Comparison of ENCODE assay signal across 9 mouse cellular contexts in the genomic region with DNA sequence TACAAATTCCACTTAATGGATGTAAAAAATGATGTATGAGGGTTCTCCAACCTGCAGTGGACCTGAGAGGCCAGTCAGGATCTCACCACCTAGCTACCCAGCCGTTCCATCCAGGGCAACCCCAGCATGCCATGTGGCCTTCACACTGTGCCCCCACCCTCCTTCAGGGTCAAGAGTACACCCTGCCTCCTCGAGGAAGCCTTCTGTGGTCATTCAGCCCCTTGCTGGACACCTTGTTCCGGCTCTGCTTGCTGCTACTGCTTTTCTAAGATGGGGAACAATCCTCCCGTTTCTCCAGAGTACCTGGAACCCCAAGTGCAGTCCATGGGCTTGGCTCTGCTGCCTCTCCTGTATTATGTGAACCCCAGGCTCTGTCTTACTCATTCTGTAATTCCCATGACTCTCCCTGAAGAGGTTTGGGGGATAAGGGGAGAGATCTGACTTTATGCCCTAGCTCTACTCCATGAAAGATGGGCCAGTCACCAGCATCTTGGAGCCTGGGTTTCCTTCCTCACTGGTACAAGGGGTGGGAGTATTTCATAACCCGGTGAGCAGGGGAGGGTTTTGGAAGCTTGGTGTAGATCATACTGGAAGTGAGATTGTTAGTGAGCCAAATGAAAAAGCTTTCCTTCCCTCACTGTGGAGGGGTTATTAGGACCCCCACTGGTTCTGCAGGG. TPM values are rescaled to one million over a fixed set of nuclear protein-coding genes. Genes with fewer than 3 reads are reported as not detected.
A peak's percentile ranks its signal among the peaks of the same experiment; 100 is the strongest.
DNase-seq lines count a peak whose midpoint lies in the region; ATAC-seq and TF ChIP-seq lines count a peak whose summit lies in the region.
"Had no signal": no experiment of that assay in that cellular context is flagged by ENCODE, and none has a peak within 500 bp of the region (broad histone marks: within the 10 kb centered on the region; RNA-seq: fewer than 3 reads in every experiment).

No protein-coding gene starts in this region.

- H3K27ac ChIP-seq in kidney, embryonic 15.5 days, result no peak overlapping the region
- no peak overlapping the region for H3K27ac ChIP-seq in embryonic facial prominence, embryonic 12.5 days
- peak overlapping the region; percentile 93 for H3K27ac ChIP-seq in hindbrain, embryonic 15.5 days (replicated peaks)
- H3K27ac ChIP-seq in midbrain, postnatal 0 days (ENCODE audit: low read depth, low read length), result peak overlapping the region; percentile 88

- ATAC-seq in kidney, embryonic 15.5 days (replicated peaks; ENCODE audit: low FRiP score), result no peak
- ATAC-seq in embryonic facial prominence, embryonic 12.5 days (ENCODE audit: insufficient number of reproducible peaks, insufficient read depth, low FRiP score, low TSS enrichment), result no peak
- ATAC-seq in hindbrain, embryonic 15.5 days (ENCODE audit: low FRiP score, low read depth), result 0 out of 2 replicates have a peak, but pooled peaks have one; percentile 0
- ATAC-seq in midbrain, postnatal 0 days (ENCODE audit: low FRiP score), result no peak
- ATAC-seq in monocyte, adult 5-6 weeks (replicated peaks; ENCODE audit: insufficient number of reproducible peaks, low FRiP score, low TSS enrichment, poor library complexity, severe bottlenecking), result no peak

- WGBS in kidney, embryonic 15.5 days, result 25% methylated on average over 5 of the region's 5 CpGs
- 22% methylated on average over 5 of the region's 5 CpGs for WGBS in embryonic facial prominence, embryonic 12.5 days
- 21% methylated on average over 5 of the region's 5 CpGs for WGBS in hindbrain, embryonic 15.5 days
- 17% methylated on average over 5 of the region's 5 CpGs for WGBS in midbrain, postnatal 0 days

- no peaks in the 10 kb centered on the region for H3K27me3 ChIP-seq in kidney, embryonic 15.5 days
- no peaks in the 10 kb centered on the region for H3K27me3 ChIP-seq in embryonic facial prominence, embryonic 12.5 days
- H3K27me3 ChIP-seq in hindbrain, embryonic 15.5 days, result no peaks in the 10 kb centered on the region
- H3K27me3 ChIP-seq in midbrain, postnatal 0 days (ENCODE audit: insufficient read depth, low read length), result no peaks in the 10 kb centered on the region

- H3K9ac ChIP-seq in kidney, embryonic 15.5 days, result peak overlapping the region; percentile 87
- peak overlapping the region; percentile 86 for H3K9ac ChIP-seq in embryonic facial prominence, embryonic 12.5 days
- peak overlapping the region; percentile 94 for H3K9ac ChIP-seq in hindbrain, embryonic 15.5 days
- H3K9ac ChIP-seq in midbrain, postnatal 0 days (replicated peaks; ENCODE audit: low read length, poor library complexity, severe bottlenecking), result peak overlapping the region; percentile 76

- H3K4me3 ChIP-seq in kidney, embryonic 15.5 days (replicated peaks), result peak overlapping the region; percentile 92
- H3K4me3 ChIP-seq in embryonic facial prominence, embryonic 12.5 days, result peak overlapping the region; percentile 80
- peak overlapping the region; percentile 83 for H3K4me3 ChIP-seq in hindbrain, embryonic 15.5 days
- peak overlapping the region; percentile 58 for H3K4me3 ChIP-seq in midbrain, postnatal 0 days (ENCODE audit: low read depth, low read length)

- peak overlapping the region; percentile 77 for H3K4me2 ChIP-seq in kidney, embryonic 15.5 days
- peak overlapping the region; percentile 79 for H3K4me2 ChIP-seq in embryonic facial prominence, embryonic 12.5 days (replicated peaks)
- H3K4me2 ChIP-seq in hindbrain, embryonic 15.5 days, result peak overlapping the region; percentile 89
- H3K4me2 ChIP-seq in midbrain, postnatal 0 days (ENCODE audit: low read depth, low read length, poor library complexity, severe bottlenecking), result peak overlapping the region; percentile 88

- peaks cover 63% of the 10 kb centered on the region for H3K36me3 ChIP-seq in kidney, embryonic 15.5 days
- H3K36me3 ChIP-seq in embryonic facial prominence, embryonic 12.5 days, result peaks cover 63% of the 10 kb centered on the region
- H3K36me3 ChIP-seq in hindbrain, embryonic 15.5 days, result peaks cover 50% of the 10 kb centered on the region
- H3K36me3 ChIP-seq in midbrain, postnatal 0 days (ENCODE audit: insufficient read depth, low read length), result peaks cover 51% of the 10 kb centered on the region

- DNase-seq in kidney, postnatal 36 days, result no peak
- no peak for DNase-seq in midbrain, postnatal 0 days (ENCODE audit: low spot score)
- DNase-seq in layer of hippocampus, adult 9-10 months (ENCODE audit: low spot score), result no peak
- no peak for DNase-seq in spleen, adult 12 weeks (ENCODE audit: low spot score)

- H3K4me1 ChIP-seq in kidney, embryonic 15.5 days, result peaks cover 32% of the 10 kb centered on the region
- H3K4me1 ChIP-seq in embryonic facial prominence, embryonic 12.5 days, result peaks cover 22% of the 10 kb centered on the region
- peaks cover 32% of the 10 kb centered on the region for H3K4me1 ChIP-seq in hindbrain, embryonic 15.5 days (replicated peaks)
- peaks cover 9% of the 10 kb centered on the region; the same call in 1 of the 2 replicates for H3K4me1 ChIP-seq in midbrain, postnatal 0 days (ENCODE audit: insufficient read depth, low read length)

- no peak for TF ChIP-seq CTCF in midbrain, postnatal 0 days (IDR thresholded peaks at IDR 0.05)

- no peaks in the 10 kb centered on the region for H3K9me3 ChIP-seq in kidney, embryonic 15.5 days (replicated peaks)
- H3K9me3 ChIP-seq in embryonic facial prominence, embryonic 12.5 days, result no peaks in the 10 kb centered on the region
- no peaks in the 10 kb centered on the region for H3K9me3 ChIP-seq in hindbrain, embryonic 15.5 days
- H3K9me3 ChIP-seq in midbrain, postnatal 0 days (ENCODE audit: low read length), result no peaks in the 10 kb centered on the region

RNA-seq across cellular contexts. Expression of a gene that starts 1.7 kb away (rescaled TPM):
- 77.5 and 89.7 TPM in 2 replicates for polyA plus RNA-seq in kidney, embryonic 15.5 days (2015; fragmentation: Nextera tagmentation; extraction: Ambion mirVana)
- polyA plus RNA-seq in embryonic facial prominence, embryonic 12.5 days (2016; fragmentation: Nextera tagmentation; extraction: Ambion mirVana), result 130 and 135 TPM in 2 replicates
- 171 and 188 TPM in 2 replicates for polyA plus RNA-seq in hindbrain, embryonic 15.5 days (2015; fragmentation: Nextera tagmentation; extraction: Ambion mirVana)
- 403 and 429 TPM in 2 replicates for total RNA-seq in midbrain, postnatal 0 days (2014; rRNA removed)
- polyA plus RNA-seq in midbrain, postnatal 0 days (2015; fragmentation: Nextera tagmentation; extraction: Ambion mirVana), result 207 and 213 TPM in 2 replicates
- 0.58 TPM in 1 of 3 replicates, not detected in the others for total RNA-seq in monocyte, adult 5-6 weeks (2017)

RNA-seq across cellular contexts. Expression of a gene that starts 13.7 kb away (rescaled TPM):
- polyA plus RNA-seq in kidney, embryonic 15.5 days (2015; fragmentation: Nextera tagmentation; extraction: Ambion mirVana), result 93.6 and 105 TPM in 2 replicates
- 73.2 and 75.8 TPM in 2 replicates for polyA plus RNA-seq in embryonic facial prominence, embryonic 12.5 days (2016; fragmentation: Nextera tagmentation; extraction: Ambion mirVana)
- 45.6 and 46.2 TPM in 2 replicates for polyA plus RNA-seq in hindbrain, embryonic 15.5 days (2015; fragmentation: Nextera tagmentation; extraction: Ambion mirVana)
- total RNA-seq in midbrain, postnatal 0 days (2014; rRNA removed), result 21.3 and 22.9 TPM in 2 replicates
- polyA plus RNA-seq in midbrain, postnatal 0 days (2015; fragmentation: Nextera tagmentation; extraction: Ambion mirVana), result 39.2 and 39.3 TPM in 2 replicates
- 32.4 to 64.6 TPM (median 53.0 TPM) in 3 replicates for total RNA-seq in monocyte, adult 5-6 weeks (2017)

RNA-seq across cellular contexts. Expression of a gene that starts 26.9 kb away (rescaled TPM):
- 48.1 and 49.4 TPM in 2 replicates for polyA plus RNA-seq in kidney, embryonic 15.5 days (2015; fragmentation: Nextera tagmentation; extraction: Ambion mirVana)
- polyA plus RNA-seq in embryonic facial prominence, embryonic 12.5 days (2016; fragmentation: Nextera tagmentation; extraction: Ambion mirVana), result 41.5 and 42.1 TPM in 2 replicates
- 43.3 and 44.1 TPM in 2 replicates for polyA plus RNA-seq in hindbrain, embryonic 15.5 days (2015; fragmentation: Nextera tagmentation; extraction: Ambion mirVana)
- 281 and 298 TPM in 2 replicates for total RNA-seq in midbrain, postnatal 0 days (2014; rRNA removed)
- polyA plus RNA-seq in midbrain, postnatal 0 days (2015; fragmentation: Nextera tagmentation; extraction: Ambion mirVana), result 37.8 and 38.1 TPM in 2 replicates
- 74.0 to 103 TPM (median 96.6 TPM) in 3 replicates for total RNA-seq in monocyte, adult 5-6 weeks (2017)

RNA-seq across cellular contexts. Expression of a gene that starts 28.6 kb away (rescaled TPM):
- 0.31 and 0.39 TPM in 2 replicates for polyA plus RNA-seq in kidney, embryonic 15.5 days (2015; fragmentation: Nextera tagmentation; extraction: Ambion mirVana)
- 0.27 and 0.32 TPM in 2 replicates for polyA plus RNA-seq in embryonic facial prominence, embryonic 12.5 days (2016; fragmentation: Nextera tagmentation; extraction: Ambion mirVana)
- polyA plus RNA-seq in hindbrain, embryonic 15.5 days (2015; fragmentation: Nextera tagmentation; extraction: Ambion mirVana), result 0.30 and 0.47 TPM in 2 replicates
- 1.3 and 1.7 TPM in 2 replicates for total RNA-seq in midbrain, postnatal 0 days (2014; rRNA removed)
- polyA plus RNA-seq in midbrain, postnatal 0 days (2015; fragmentation: Nextera tagmentation; extraction: Ambion mirVana), result 0.33 and 0.56 TPM in 2 replicates
- 23.9 to 28.8 TPM (median 26.8 TPM) in 3 replicates for total RNA-seq in monocyte, adult 5-6 weeks (2017)

RNA-seq across cellular contexts. Expression of a gene that starts 38.2 kb away (rescaled TPM):
- 0.26 TPM in 1 of 2 replicates, not detected in the other for polyA plus RNA-seq in kidney, embryonic 15.5 days (2015; fragmentation: Nextera tagmentation; extraction: Ambion mirVana)
- polyA plus RNA-seq in embryonic facial prominence, embryonic 12.5 days (2016; fragmentation: Nextera tagmentation; extraction: Ambion mirVana), result 0.09 TPM in 1 of 2 replicates, not detected in the other
- polyA plus RNA-seq in hindbrain, embryonic 15.5 days (2015; fragmentation: Nextera tagmentation; extraction: Ambion mirVana), result 0.10 TPM in 1 of 2 replicates, not detected in the other
- not detected in 2 replicates for total RNA-seq in midbrain, postnatal 0 days (2014; rRNA removed)
- 0.22 TPM in 1 of 2 replicates, not detected in the other for polyA plus RNA-seq in midbrain, postnatal 0 days (2015; fragmentation: Nextera tagmentation; extraction: Ambion mirVana)
- total RNA-seq in monocyte, adult 5-6 weeks (2017), result 1.8 to 3.3 TPM (median 2.2 TPM) in 3 replicates
- polyA plus RNA-seq: testis, adult 2 months had no signal

Comparison
In these comparisons a context has a peak if more than half of its experiments do, and no peak if none do; other contexts are left out.
1. H3K27ac ChIP-seq: peak in hindbrain, embryonic 15.5 days (single experiment) and midbrain, postnatal 0 days (single experiment); none in kidney, embryonic 15.5 days (single experiment) and embryonic facial prominence, embryonic 12.5 days (single experiment).
2. Peak in every context shown above with its lines, with median percentiles within 50 percentile points of each other: H3K4me2 ChIP-seq, H3K4me3 ChIP-seq and H3K9ac ChIP-seq.